Mouse (Mus musculus) megakaryocyte, embryonic 14.5 days (primary cell): ENCODE results near the gene Tab1. TPM values are rescaled to one million over a fixed set of nuclear protein-coding genes. Genes with fewer than 3 reads are reported as not detected.

Source experiments
- H3K27me3 ChIP-seq: replicated peaks from 2 replicates; pipeline ENCODE3; 2012; ENCODE audit warnings: inconsistent platforms
- H3K36me3 ChIP-seq: replicated peaks from 2 replicates; pipeline ENCODE3; 2012; ENCODE audit warnings: low read length, inconsistent platforms, mixed read lengths
- H3K4me1 ChIP-seq: 2 replicates; pipeline ENCODE4 v1.6.1; 2012; ENCODE audit warnings: inconsistent platforms
- H3K4me3 ChIP-seq: replicated peaks from 2 replicates; pipeline ENCODE3; 2012; ENCODE audit warnings: moderate library complexity, mild to moderate bottlenecking, inconsistent platforms
- H3K9me3 ChIP-seq: 2 replicates; pipeline ENCODE4 v1.6.1; 2012; ENCODE audit warnings: inconsistent platforms
- FLI1 ChIP-seq: IDR thresholded peaks from 2 replicates; pipeline ENCODE4 v1.6.1; 2012; ENCODE audit warnings: low read length, inconsistent platforms, mixed read lengths
- GATA1 ChIP-seq: IDR thresholded peaks from 3 replicates; pipeline ENCODE4 v1.6.1; 2012; ENCODE audit warnings: mixed read lengths, low read length, inconsistent platforms, borderline replicate concordance
- polyA plus RNA-seq: library from polyadenylated mRNA; stranded (reverse); fragments of >175 nt; gene quantifications from 2 replicates; pipeline ENCODE4 v1.2.3, GENCODE M21; 2012; ENCODE audit warnings: low replicate concordance; ENCODE audit not compliant: insufficient read depth

Tab1 gene
- polyA plus RNA-seq, 1 experiment = 9.9 TPM

- H3K9me3 ChIP-seq = no peaks in the 10 kb centered on the region
- H3K4me3 ChIP-seq = peak overlapping the region; percentile 99
- no peak for TF ChIP-seq FLI1
- no peak for TF ChIP-seq GATA1
- peaks cover 77% of the 10 kb centered on the region for H3K4me1 ChIP-seq
- peaks cover 13% of the 10 kb centered on the region for H3K36me3 ChIP-seq
- no peaks in the 10 kb centered on the region for H3K27me3 ChIP-seq
These were observed 40.3 kb upstream of the Tab1 start for GRCm38 (mm10) chr15:80092599-80092998.

GRCm38 (mm10) chr15:80094201-80094600, 38.7 kb upstream of the Tab1 start:
- Histone ChIP-seq H3K9me3 (no peaks in the 10 kb centered on the region), H3K27me3 (no peaks in the 10 kb centered on the region), H3K36me3 (peaks cover 13% of the 10 kb centered on the region), H3K4me1 (peaks cover 87% of the 10 kb centered on the region), H3K4me3 (no peak overlapping the region)
- TF ChIP-seq GATA1 (no peak), FLI1 (no peak)

GRCm38 (mm10) chr15:80095596-80095995, 37.3 kb upstream of the Tab1 start:
- no peaks in the 10 kb centered on the region for H3K27me3 ChIP-seq
- peaks cover 90% of the 10 kb centered on the region for H3K4me1 ChIP-seq
- H3K4me3 ChIP-seq = no peak overlapping the region
- TF ChIP-seq GATA1 (no peak), FLI1 (no peak)
- H3K9me3 ChIP-seq = no peaks in the 10 kb centered on the region
- H3K36me3 ChIP-seq = peaks cover 13% of the 10 kb centered on the region

GRCm38 (mm10) chr15:80096406-80096805, 36.5 kb upstream of the Tab1 start:
- Histone ChIP-seq H3K9me3 (no peaks in the 10 kb centered on the region), H3K36me3 (peaks cover 19% of the 10 kb centered on the region), H3K4me3 (peak overlapping the region; percentile 86), H3K4me1 (peaks cover 95% of the 10 kb centered on the region), H3K27me3 (no peaks in the 10 kb centered on the region)
- TF ChIP-seq GATA1 = no peak
- no peak for TF ChIP-seq FLI1

- H3K4me1 ChIP-seq = peaks cover 95% of the 10 kb centered on the region
- TF ChIP-seq FLI1 = no peak
- H3K36me3 ChIP-seq = peaks cover 27% of the 10 kb centered on the region
- no peaks in the 10 kb centered on the region for H3K27me3 ChIP-seq
- H3K9me3 ChIP-seq = no peaks in the 10 kb centered on the region
- H3K4me3 ChIP-seq = peak overlapping the region; percentile 86
These were observed 35.7 kb upstream of the Tab1 start for GRCm38 (mm10) chr15:80096946-80097881.

- H3K4me1 ChIP-seq = peaks cover 95% of the 10 kb centered on the region
These were observed 34.9 kb upstream of the Tab1 start for GRCm38 (mm10) chr15:80097999-80098461.

GRCm38 (mm10) chr15:80098809-80099208, 34.1 kb upstream of the Tab1 start:
- H3K4me1 ChIP-seq = peaks cover 96% of the 10 kb centered on the region
- TF ChIP-seq FLI1 = no peak
- no peak for TF ChIP-seq GATA1
- no peaks in the 10 kb centered on the region for H3K27me3 ChIP-seq
- H3K36me3 ChIP-seq = peaks cover 43% of the 10 kb centered on the region
- H3K9me3 ChIP-seq = no peaks in the 10 kb centered on the region
- H3K4me3 ChIP-seq = peak overlapping the region; percentile 86

More at GRCm38 (mm10) chr15:80097999-80098461, 34.9 kb upstream of the Tab1 start:
- Histone ChIP-seq H3K36me3 (peaks cover 36% of the 10 kb centered on the region), H3K4me3 (peak overlapping the region; percentile 86), H3K27me3 (no peaks in the 10 kb centered on the region), H3K9me3 (no peaks in the 10 kb centered on the region)
- TF ChIP-seq FLI1 (no peak), GATA1 (no peak)

GRCm38 (mm10) chr15:80099477-80099876, 33.5 kb upstream of the Tab1 start:
- Histone ChIP-seq H3K27me3 (no peaks in the 10 kb centered on the region), H3K4me3 (peak overlapping the region; percentile 9), H3K9me3 (no peaks in the 10 kb centered on the region), H3K4me1 (peaks cover 96% of the 10 kb centered on the region), H3K36me3 (peaks cover 41% of the 10 kb centered on the region)
- TF ChIP-seq FLI1 (no peak), GATA1 (no peak)

GRCm38 (mm10) chr15:80100196-80100595, 32.7 kb upstream of the Tab1 start:
- Histone ChIP-seq H3K27me3 (no peaks in the 10 kb centered on the region), H3K36me3 (peaks cover 45% of the 10 kb centered on the region), H3K9me3 (no peaks in the 10 kb centered on the region), H3K4me1 (peaks cover 98% of the 10 kb centered on the region), H3K4me3 (no peak overlapping the region)
- no peak for TF ChIP-seq GATA1
- TF ChIP-seq FLI1 = no peak

GRCm38 (mm10) chr15:80100871-80101270, 32.1 kb upstream of the Tab1 start:
- Histone ChIP-seq H3K4me1 (peaks cover 99% of the 10 kb centered on the region), H3K36me3 (peaks cover 45% of the 10 kb centered on the region)
- TF ChIP-seq FLI1 (no peak), GATA1 (no peak)

GRCm38 (mm10) chr15:80101503-80101902, 31.4 kb upstream of the Tab1 start:
- Histone ChIP-seq H3K4me1 (peaks cover 99% of the 10 kb centered on the region), H3K27me3 (no peaks in the 10 kb centered on the region), H3K9me3 (no peaks in the 10 kb centered on the region), H3K36me3 (peaks cover 45% of the 10 kb centered on the region), H3K4me3 (no peak overlapping the region)
- TF ChIP-seq FLI1 (no peak), GATA1 (no peak)

More at GRCm38 (mm10) chr15:80100871-80101270, 32.1 kb upstream of the Tab1 start:
- Histone ChIP-seq H3K9me3 (no peaks in the 10 kb centered on the region), H3K4me3 (no peak overlapping the region), H3K27me3 (no peaks in the 10 kb centered on the region)
